Mouse (Mus musculus) myocyte (in vitro differentiated cells): Measurements from ENCODE around the gene Pak1.

Experiments used
- E2F4 ChIP-seq: IDR thresholded peaks from one replicate; pipeline ENCODE4 v1.6.1; 2011; ENCODE audit warnings: mild to moderate bottlenecking, control low read depth, moderate library complexity; ENCODE audit not compliant: insufficient read depth
- MAX ChIP-seq: IDR thresholded peaks from one replicate; pipeline ENCODE4 v1.6.1; 2011; ENCODE audit warnings: low read depth, mild to moderate bottlenecking, control low read depth
- MYOD1 ChIP-seq, 3 experiments: IDR thresholded peaks; one replicate each; pipeline ENCODE4 v1.6.1; 2011; ENCODE audit warnings: control low read depth in 2 of 3, low read depth in 2 of 3, mild to moderate bottlenecking in 2 of 3, moderate library complexity in 1 of 3; ENCODE audit not compliant: insufficient read length in 2 of 3, control insufficient read depth in 1 of 3
- MYOG ChIP-seq, 3 experiments: IDR thresholded peaks; one replicate each; pipeline ENCODE4 v1.6.1; 2011; ENCODE audit warnings: control low read depth in 2 of 3, low read depth in 2 of 3, mild to moderate bottlenecking in 2 of 3; ENCODE audit not compliant: insufficient read length in 2 of 3, control insufficient read depth in 1 of 3, insufficient read depth in 1 of 3
- POLR2A ChIP-seq: IDR thresholded peaks from one replicate; pipeline ENCODE4 v1.6.1; 2011; ENCODE audit warnings: low read depth, mild to moderate bottlenecking, control low read depth, moderate library complexity; ENCODE audit not compliant: insufficient read length
- POLR2AphosphoS2 ChIP-seq: IDR thresholded peaks from one replicate; pipeline ENCODE4 v1.6.1; 2011; ENCODE audit warnings: low read depth, control low read depth; ENCODE audit not compliant: insufficient read length
- TCF3 ChIP-seq: IDR thresholded peaks from one replicate; pipeline ENCODE4 v1.6.1; 2011; ENCODE audit warnings: low read depth, control low read depth; ENCODE audit not compliant: insufficient read length

GRCm38 (mm10) chr7:97792324-97792723, 4.0 kb downstream of the Pak1 start:
- TF ChIP-seq POLR2A (no peak), MAX (no peak), E2F4 (no peak), MYOG (IDR thresholded peaks at IDR 0.05; ENCODE audit: control insufficient read depth in 1 of 3, insufficient read depth in 1 of 3, insufficient read length in 2 of 3, low read depth in 2 of 3) (no peak), POLR2AphosphoS2 (no peak), MYOD1 (IDR thresholded peaks at IDR 0.05; ENCODE audit: control insufficient read depth in 1 of 3, insufficient read length in 2 of 3, low read depth in 2 of 3) (peak in 1 of 3 experiments; percentile 23), TCF3 (no peak)
